Mouse (Mus musculus) layer of hippocampus, adult 8-10 months (tissue): Measurements from ENCODE around the gene Cd200r3. TPM values are rescaled to one million over a fixed set of nuclear protein-coding genes. Genes with fewer than 3 reads are reported as not detected.

Source experiments
- DNase-seq, 2 experiments: peaks; one replicate each; pipeline ENCODE4 v3.0.0; 2022; ENCODE audit warnings: low spot score in 2 of 2
- total RNA-seq, 4 experiments: library from RNA; stranded (reverse); gene quantifications; 2 replicates each; pipeline ENCODE4 v1.2.4; 2022

Gene Cd200r3
- total RNA-seq, 4 experiments from 2014 or later = not detected

GRCm38 (mm10) chr16:44988667-44989357 is 45.3 kb downstream of the Cd200r3 start:
- no peak for DNase-seq

GRCm38 (mm10) chr16:44993319-44994019 is 50.0 kb downstream of the Cd200r3 start:
- DNase-seq = no peak

GRCm38 (mm10) chr16:44994206-44994953 is 50.9 kb downstream of the Cd200r3 start:
- DNase-seq = no peak

- DNase-seq = no peak
These were observed 51.6 kb downstream of the Cd200r3 start for GRCm38 (mm10) chr16:44995111-44995510.

- DNase-seq = no peak
These were observed 53.2 kb downstream of the Cd200r3 start for GRCm38 (mm10) chr16:44996701-44997100.

GRCm38 (mm10) chr16:44999537-44999936 is 56.1 kb downstream of the Cd200r3 start:
- no peak for DNase-seq

- DNase-seq = no peak
These were observed 61.0 kb downstream of the Cd200r3 start for GRCm38 (mm10) chr16:45004443-45004842.

- DNase-seq = no peak
These were observed 61.8 kb downstream of the Cd200r3 start for GRCm38 (mm10) chr16:45005280-45005679.

- DNase-seq = no peak
These were observed 63.5 kb downstream of the Cd200r3 start for GRCm38 (mm10) chr16:45006971-45007370.

- DNase-seq = no peak
These were observed 64.3 kb downstream of the Cd200r3 start for GRCm38 (mm10) chr16:45007807-45008206.

- no peak for DNase-seq
These were observed 66.2 kb downstream of the Cd200r3 start for GRCm38 (mm10) chr16:45009634-45010033.

- DNase-seq = peak in 1 of 2 experiments; percentile 6
These were observed 72.1 kb downstream of the Cd200r3 start for GRCm38 (mm10) chr16:45015591-45015990.

- DNase-seq = no peak
These were observed 73.0 kb downstream of the Cd200r3 start for GRCm38 (mm10) chr16:45016488-45016887.

- no peak for DNase-seq
These were observed 75.4 kb downstream of the Cd200r3 start for GRCm38 (mm10) chr16:45018868-45019267.

- DNase-seq = no peak
These were observed 76.6 kb downstream of the Cd200r3 start for GRCm38 (mm10) chr16:45020055-45020454.

GRCm38 (mm10) chr16:45020669-45021309 is 77.3 kb downstream of the Cd200r3 start:
- no peak for DNase-seq

GRCm38 (mm10) chr16:45021443-45021842 is 78.0 kb downstream of the Cd200r3 start:
- DNase-seq = no peak

GRCm38 (mm10) chr16:45023904-45024303 is 80.4 kb downstream of the Cd200r3 start:
- peak; percentile 8 to 51 for DNase-seq

GRCm38 (mm10) chr16:45025321-45025720 is 81.8 kb downstream of the Cd200r3 start:
- DNase-seq = no peak

- DNase-seq = no peak
These were observed 85.6 kb downstream of the Cd200r3 start for GRCm38 (mm10) chr16:45029080-45029479.

- no peak for DNase-seq
These were observed 86.0 kb downstream of the Cd200r3 start for GRCm38 (mm10) chr16:45029493-45029892.

- DNase-seq = no peak
These were observed 86.6 kb downstream of the Cd200r3 start for GRCm38 (mm10) chr16:45030127-45030526.
